Mouse (Mus musculus) adrenal gland, postnatal 4 days (tissue): ENCODE data around the gene Prkch. TPM values are rescaled to one million over a fixed set of nuclear protein-coding genes. Genes with fewer than 3 reads are reported as not detected.
"Not testable (repeated sequence)": the region's sequence is repeated elsewhere in the genome, so short reads cannot be mapped to it uniquely, and the experiment has no call there.

Source experiments
- DNase-seq, 2 experiments: peaks; one replicate each; pipeline ENCODE4 v3.0.0; 2021 to 2022; ENCODE audit warnings: low spot score in 2 of 2, mixed read lengths in 2 of 2
- long read RNA-seq, 2 experiments: library from polyadenylated mRNA; stranded (forward); transcript quantifications; one replicate each; pipeline ENCODE4 v2.0.0; 2021
- total RNA-seq, 2 experiments: library from RNA; stranded (reverse); gene quantifications; 2 replicates each; pipeline ENCODE4 v1.2.3; 2021

The Prkch gene
- 10 to 100 TPM; 19.3 to 21.3 TPM for total RNA-seq
- long read RNA-seq, experiment 1, transcript Prkch-201 (14 exons, 3,545 nt), result major isoform, 13 of 19 reads
- long read RNA-seq, experiment 1, partial matches to known transcripts, result 3 of 19 reads
- long read RNA-seq, experiment 1, other reads (novel, unspliced or antisense), result 3 of 19 reads
- long read RNA-seq, experiment 2, transcript Prkch-201 (14 exons, 3,545 nt), result major isoform, 65 of 73 reads
- long read RNA-seq, experiment 2, partial matches to known transcripts, result 3 of 73 reads
- long read RNA-seq, experiment 2, other reads (novel, unspliced or antisense), result 5 of 73 reads

DNA sequence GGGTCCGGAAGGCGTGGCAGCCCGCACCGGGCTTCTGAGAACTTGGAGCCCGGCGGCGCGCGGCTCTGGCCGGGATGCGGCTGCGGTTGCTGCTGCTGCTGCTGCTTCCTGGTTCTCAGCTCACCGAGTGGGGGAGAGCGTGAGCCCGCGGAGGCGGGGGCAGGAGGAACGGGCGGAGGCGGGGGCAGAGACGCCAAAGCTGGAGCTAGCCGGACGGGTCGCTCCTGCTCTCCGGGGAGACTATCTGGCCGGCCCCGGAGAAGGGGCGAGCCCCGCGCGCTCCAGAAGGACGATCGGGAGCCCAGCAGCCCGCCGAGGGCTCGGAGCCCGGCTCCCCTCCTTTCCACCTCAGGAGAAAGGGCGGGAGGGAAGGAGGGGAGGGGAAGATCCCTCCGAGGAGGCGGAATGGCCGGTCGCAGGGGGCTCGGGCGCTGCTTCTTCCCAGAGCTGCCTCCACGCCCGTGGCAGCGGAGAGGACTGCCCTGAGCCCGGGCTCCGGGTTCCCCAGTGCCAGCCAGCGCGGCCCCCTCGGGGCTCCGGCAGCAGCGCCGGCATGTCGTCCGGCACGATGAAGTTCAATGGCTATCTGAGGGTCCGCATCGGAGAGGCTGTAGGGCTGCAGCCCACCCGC, at the start of gene Prkch:
TSS of gene Prkch (plus strand) at position 187 of the 631 bp plus-strand sequence.
- DNase-seq, result peak; percentile 50 to 55

GRCm38 (mm10) chr12:73537499-73538138, 47.0 kb upstream of the Prkch start:
- peak in 1 of 2 experiments; percentile 13 for DNase-seq

GRCm38 (mm10) chr12:73538139-73538508, 46.5 kb upstream of the Prkch start:
- DNase-seq, result not testable (repeated sequence)

- no peak for DNase-seq
These were observed 45.4 kb upstream of the Prkch start for GRCm38 (mm10) chr12:73539151-73539550.

DNA sequence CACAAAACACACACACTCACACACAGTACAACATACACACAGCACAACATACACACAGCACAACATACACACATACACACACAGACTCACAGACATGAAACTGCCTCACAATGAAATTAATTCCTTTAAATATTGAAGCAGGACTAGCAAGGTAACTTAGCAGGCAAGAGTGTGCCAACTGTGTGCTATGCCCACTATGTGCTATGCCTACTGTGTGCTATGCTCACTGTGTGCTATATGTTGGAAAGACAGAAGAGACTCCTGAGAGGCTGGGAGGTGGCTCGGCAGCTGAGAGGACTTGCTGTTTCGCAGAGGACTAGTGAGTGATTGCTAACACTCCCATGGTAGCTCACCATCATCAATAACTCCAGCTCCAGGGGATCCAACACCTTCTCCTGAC, 44.2 kb upstream of the Prkch start:
- DNase-seq, result no peak

DNA sequence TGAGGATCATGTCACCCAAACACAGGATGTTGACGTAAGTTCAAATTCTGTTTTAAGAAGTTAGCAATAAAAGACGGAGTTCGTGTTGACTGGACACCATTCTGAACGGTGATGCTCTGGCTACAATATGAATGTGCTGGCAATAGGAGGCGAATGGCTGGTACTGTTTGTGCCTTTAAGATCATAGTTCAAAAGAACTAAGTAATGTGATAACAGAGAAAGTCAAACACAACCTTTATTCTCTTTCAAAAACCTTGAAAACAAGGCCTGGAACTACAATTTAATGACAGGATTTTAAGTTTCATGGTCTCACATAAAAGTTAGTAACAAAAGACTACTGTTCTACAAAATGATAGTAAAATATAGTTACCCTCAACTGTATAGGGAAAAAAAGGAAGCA, 41.4 kb upstream of the Prkch start:
- DNase-seq, result no peak

DNA sequence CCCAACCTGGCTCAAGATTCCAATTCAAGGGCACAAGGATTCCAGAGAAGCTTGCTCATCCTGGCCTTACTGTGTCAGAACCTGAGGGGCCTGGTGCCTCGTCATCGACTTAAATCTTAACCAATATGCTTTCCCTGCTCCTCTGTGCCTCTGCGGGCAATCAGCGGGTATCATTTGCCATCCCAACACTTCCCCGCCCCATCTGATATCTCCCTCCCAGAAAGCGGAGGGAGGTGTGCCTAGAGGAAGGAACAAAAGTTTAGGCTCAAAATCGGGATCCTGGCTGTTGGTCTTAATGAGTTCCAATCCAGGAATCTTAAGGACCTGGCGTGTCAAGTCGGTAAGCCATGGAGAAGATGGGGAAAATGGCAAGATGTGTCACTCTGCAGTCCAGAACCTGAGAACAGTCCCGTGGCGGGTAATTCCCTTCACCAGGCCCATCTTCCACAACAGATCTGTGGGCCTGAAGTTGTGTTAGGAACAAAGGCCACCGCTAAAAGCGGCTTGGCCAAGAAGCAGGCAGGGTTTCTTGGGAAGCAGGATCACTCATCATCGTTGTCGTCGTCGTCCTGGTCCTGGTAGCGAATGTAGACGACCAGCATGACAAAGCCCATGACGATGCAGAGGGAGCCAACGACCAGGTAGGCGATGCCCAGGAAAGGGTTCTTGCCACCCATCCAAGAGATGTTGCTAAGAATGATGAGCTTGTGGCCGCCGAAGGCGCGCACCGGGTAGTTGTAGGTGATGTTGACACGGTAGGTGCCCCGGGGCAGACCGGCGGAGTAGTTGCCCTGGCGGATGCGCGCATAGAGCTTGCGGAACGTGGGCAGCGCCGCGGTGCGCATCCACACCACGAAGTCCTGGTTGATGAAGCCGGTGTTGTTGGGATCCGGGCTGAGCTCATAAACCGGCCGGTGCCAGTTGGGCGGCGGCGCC, 39.6 kb upstream of the Prkch start:
- no peak for DNase-seq

DNA sequence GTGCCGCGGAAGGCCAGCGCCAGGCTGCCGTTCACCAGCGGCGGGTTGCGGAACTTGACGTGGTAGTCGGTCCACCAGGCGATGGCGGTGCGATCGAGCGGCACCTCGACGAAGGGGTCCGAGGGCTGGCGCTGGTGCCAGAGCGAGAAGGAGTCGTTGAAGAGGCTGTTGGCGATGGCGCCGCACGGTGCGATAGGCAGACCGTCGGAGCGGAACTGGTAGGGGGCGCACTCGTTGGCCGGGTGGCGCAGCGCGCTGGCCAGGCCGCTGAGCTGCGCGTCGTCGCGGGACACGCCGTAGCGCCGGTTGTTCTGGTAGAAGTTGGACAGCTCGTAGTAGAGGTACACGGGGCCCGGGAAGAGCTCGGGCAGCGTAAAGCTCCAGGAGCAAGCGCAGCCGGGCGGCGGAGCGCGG, 38.9 kb upstream of the Prkch start:
- DNase-seq, result peak in 1 of 2 experiments; percentile 12

GRCm38 (mm10) chr12:73546086-73546711, 38.4 kb upstream of the Prkch start, which contains the start of gene Tmem30b:
Gene Tmem30b, minus strand, starts transcription at chr12:73546392.
- DNase-seq, result no peak

DNA sequence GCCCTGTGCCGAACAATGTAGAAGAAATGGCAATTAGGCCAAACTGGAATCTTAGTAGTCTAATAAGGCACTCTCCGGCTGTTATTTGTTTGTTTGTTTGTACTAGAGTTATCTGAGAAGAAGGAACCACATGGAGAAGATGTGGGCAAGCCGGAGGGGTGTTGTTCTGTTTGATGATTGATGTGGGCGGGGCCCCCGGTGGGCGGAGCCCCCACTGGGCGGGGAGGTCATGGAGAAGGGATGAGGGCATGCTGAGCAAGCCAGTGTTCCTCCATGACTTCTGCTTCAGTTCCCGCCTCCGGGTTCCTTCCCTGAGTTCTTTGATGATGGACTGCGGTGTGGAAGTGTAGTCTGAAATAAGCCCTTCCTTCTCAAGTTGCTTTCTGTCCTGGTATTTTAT, 37.0 kb upstream of the Prkch start:
- DNase-seq, result no peak

DNA sequence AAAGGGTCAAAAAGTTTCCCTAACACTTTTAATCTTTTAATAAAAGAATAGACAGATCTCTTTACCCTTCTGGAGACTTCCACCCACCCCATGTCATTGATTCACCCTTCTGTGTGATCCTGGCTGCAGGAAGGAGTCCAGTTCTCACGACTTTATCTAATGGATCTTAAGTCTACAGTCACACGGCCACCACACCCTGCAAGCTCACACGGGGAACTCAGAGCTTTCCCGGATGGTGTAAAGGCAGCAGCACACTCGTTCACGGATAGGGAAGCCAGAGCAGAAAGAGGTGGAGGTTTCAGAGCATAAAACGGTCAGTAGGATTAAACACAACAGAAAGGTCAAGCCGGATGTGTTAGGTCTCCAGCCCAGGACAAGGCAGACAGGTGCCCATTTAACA, 36.3 kb upstream of the Prkch start:
- DNase-seq, result no peak

GRCm38 (mm10) chr12:73554155-73554554, 30.4 kb upstream of the Prkch start:
- peak in 1 of 2 experiments; percentile 46 for DNase-seq

GRCm38 (mm10) chr12:73558525-73559195, 25.9 kb upstream of the Prkch start:
- DNase-seq, result no peak

GRCm38 (mm10) chr12:73560091-73560490, 24.5 kb upstream of the Prkch start:
- DNase-seq, result no peak

DNA sequence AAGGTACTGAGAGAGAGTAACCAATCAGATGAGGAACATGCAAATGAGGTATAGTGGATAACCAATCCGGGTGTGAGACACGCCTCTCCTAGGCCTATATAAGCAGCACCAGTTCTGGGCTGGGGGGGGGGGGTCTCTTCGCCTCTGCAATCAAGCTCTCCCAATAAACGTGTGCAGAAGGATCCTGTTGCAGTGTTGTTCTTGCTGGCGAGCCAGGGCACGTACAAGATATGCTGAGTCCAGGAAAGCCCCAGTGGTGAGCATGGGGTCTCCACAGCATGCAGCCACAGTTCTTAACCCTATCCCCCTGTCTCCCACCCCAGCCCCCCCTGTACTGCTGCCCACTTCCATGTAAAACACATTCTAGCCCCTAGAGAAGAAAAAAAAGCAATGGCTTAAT, 21.5 kb upstream of the Prkch start:
- DNase-seq, result not testable (repeated sequence)

DNA sequence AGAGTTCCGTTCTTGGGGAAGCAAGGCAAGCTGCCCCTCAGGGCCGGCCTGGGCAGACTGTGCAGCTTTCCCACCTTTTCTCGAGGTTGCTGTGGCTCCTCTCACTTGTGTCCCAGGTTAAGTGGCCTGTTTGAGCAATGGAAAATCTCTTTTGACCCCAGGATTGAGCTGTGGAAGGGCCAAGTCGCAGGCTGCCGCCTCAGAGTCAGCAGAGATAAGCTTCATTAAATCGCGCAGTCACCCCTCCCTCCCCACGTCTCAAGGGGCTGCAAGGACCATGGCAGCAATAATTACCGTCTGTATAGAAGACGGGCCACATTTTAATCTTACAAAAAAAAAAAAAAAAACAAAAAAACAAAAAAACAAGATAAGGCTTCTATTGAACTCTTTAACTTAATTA, 20.4 kb upstream of the Prkch start:
- DNase-seq, result no peak

- DNase-seq, result no peak
These were observed 19.6 kb upstream of the Prkch start for GRCm38 (mm10) chr12:73564795-73565619.

DNA sequence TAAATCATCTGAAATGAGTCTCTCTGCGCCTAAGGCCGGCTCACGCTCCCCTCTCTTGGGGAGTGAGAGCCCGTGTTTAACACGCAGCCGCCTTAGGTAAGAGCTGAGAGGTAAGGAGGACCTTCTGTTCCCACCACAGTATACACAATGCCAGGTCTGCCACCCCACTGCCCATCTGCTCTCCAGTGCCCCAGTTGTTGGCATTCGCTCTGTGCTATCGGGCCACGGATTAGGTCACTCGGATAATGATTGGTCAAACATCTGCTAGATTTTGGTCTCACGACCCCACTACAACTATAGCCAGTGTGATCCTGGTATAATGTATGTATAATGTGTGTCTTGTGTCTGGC, 19.0 kb upstream of the Prkch start:
- no peak for DNase-seq

DNA sequence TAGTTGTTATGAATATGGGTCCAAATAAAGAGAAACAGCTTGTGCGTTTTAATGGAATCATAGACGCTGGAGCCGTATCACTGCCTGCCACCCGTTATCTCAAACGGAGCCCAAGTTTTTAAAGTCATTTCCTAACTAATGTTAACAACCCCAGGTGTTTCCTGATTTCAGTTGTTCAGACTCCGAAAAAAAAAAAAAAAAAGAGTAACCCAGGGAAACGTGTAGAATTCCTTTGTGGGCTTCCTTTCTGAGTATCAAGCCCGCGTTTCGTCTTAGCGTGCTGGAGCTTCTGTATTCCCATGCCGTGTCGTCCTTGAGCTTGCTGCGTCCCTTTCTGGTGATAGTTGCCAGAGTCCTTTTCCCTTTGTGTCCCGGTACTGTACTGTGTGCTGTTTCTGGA, 10.0 kb upstream of the Prkch start:
- no peak for DNase-seq
